Mouse (Mus musculus) left cerebral cortex, adult 18-20 months (tissue): ENCODE results near the gene Kcnq5. TPM values are rescaled to one million over a fixed set of nuclear protein-coding genes. Genes with fewer than 3 reads are reported as not detected.
"Not testable (repeated sequence)": the region's sequence is repeated elsewhere in the genome, so short reads cannot be mapped to it uniquely, and the experiment has no call there.

ENCODE experiments used
- DNase-seq, 2 experiments: peaks; one replicate each; pipeline ENCODE4 v3.0.0; 2021 to 2022; ENCODE audit warnings: low spot score in 2 of 2, mixed read lengths in 1 of 2
- total RNA-seq, 2 experiments: library from RNA; stranded (reverse); gene quantifications; 2 replicates each; pipeline ENCODE4 v1.2.3; 2021

Gene Kcnq5
- total RNA-seq, 2 experiments from 2014 or later, result 74.4 to 80.2 TPM

- DNase-seq, result no peak
Observed at GRCm38 (mm10) chr1:21856399-21856798, 105.3 kb downstream of the Kcnq5 start.

GRCm38 (mm10) chr1:21838534-21838933, 123.2 kb downstream of the Kcnq5 start:
- DNase-seq, result no peak

GRCm38 (mm10) chr1:21837387-21837786, 124.4 kb downstream of the Kcnq5 start:
- no peak for DNase-seq

- peak in 1 of 2 experiments; percentile 3 for DNase-seq
Observed at GRCm38 (mm10) chr1:21836337-21836736, 125.4 kb downstream of the Kcnq5 start.

- DNase-seq, result no peak
Observed at GRCm38 (mm10) chr1:21829909-21830455, 131.8 kb downstream of the Kcnq5 start.

GRCm38 (mm10) chr1:21820066-21820630, 141.6 kb downstream of the Kcnq5 start:
- no peak for DNase-seq

- DNase-seq, result peak in 1 of 2 experiments; percentile 21
Observed at GRCm38 (mm10) chr1:21805064-21805463, 156.7 kb downstream of the Kcnq5 start.

- no peak for DNase-seq
Observed at GRCm38 (mm10) chr1:21804477-21804866, 157.3 kb downstream of the Kcnq5 start.

- no peak for DNase-seq
Observed at GRCm38 (mm10) chr1:21803751-21804476, 157.8 kb downstream of the Kcnq5 start.

GRCm38 (mm10) chr1:21780746-21781145, 181.0 kb downstream of the Kcnq5 start:
- no peak for DNase-seq

GRCm38 (mm10) chr1:21777560-21777959, 184.2 kb downstream of the Kcnq5 start:
- DNase-seq, result no peak

- DNase-seq, result no peak
Observed at GRCm38 (mm10) chr1:21773931-21774330, 187.8 kb downstream of the Kcnq5 start.

GRCm38 (mm10) chr1:21770494-21770893, 191.2 kb downstream of the Kcnq5 start:
- no peak for DNase-seq

GRCm38 (mm10) chr1:21749297-21749696, 212.4 kb downstream of the Kcnq5 start:
- DNase-seq, result no peak

GRCm38 (mm10) chr1:21729131-21729530, 232.6 kb downstream of the Kcnq5 start:
- DNase-seq, result no peak

GRCm38 (mm10) chr1:21723231-21723630, 238.5 kb downstream of the Kcnq5 start:
- not testable (repeated sequence) for DNase-seq

- DNase-seq, result no peak
Observed at GRCm38 (mm10) chr1:21721246-21721645, 240.5 kb downstream of the Kcnq5 start.

- DNase-seq, result no peak
Observed at GRCm38 (mm10) chr1:21714816-21715215, 246.9 kb downstream of the Kcnq5 start.

GRCm38 (mm10) chr1:21712711-21713110, 249.0 kb downstream of the Kcnq5 start:
- no peak for DNase-seq

- no peak for DNase-seq
Observed at GRCm38 (mm10) chr1:21690458-21690857, 271.3 kb downstream of the Kcnq5 start.

- no peak for DNase-seq
Observed at GRCm38 (mm10) chr1:21688918-21689317, 272.8 kb downstream of the Kcnq5 start.

GRCm38 (mm10) chr1:21684444-21684843, 277.3 kb downstream of the Kcnq5 start:
- no peak for DNase-seq

- DNase-seq, result peak; percentile 24 to 35
Observed at GRCm38 (mm10) chr1:21676805-21677204, 284.9 kb downstream of the Kcnq5 start.
